Mouse (Mus musculus) kidney, adult 2 months (tissue): ENCODE measurements around the gene Frem1.

ENCODE experiments used
- CTCF ChIP-seq: fragments of 200-500 bp; conservative IDR thresholded peaks from 2 replicates; pipeline ENCODE4 v1.5.1; 2011; ENCODE audit warnings: low read depth, mild to moderate bottlenecking, control low read depth, low read length, moderate library complexity, mixed read lengths; ENCODE audit not compliant: insufficient read depth, insufficient read length
- POLR2A ChIP-seq: fragments of 200-500 bp; IDR thresholded peaks from one replicate; pipeline ENCODE4 v1.6.1; 2011; ENCODE audit warnings: low read depth, low read length, control low read depth

DNA sequence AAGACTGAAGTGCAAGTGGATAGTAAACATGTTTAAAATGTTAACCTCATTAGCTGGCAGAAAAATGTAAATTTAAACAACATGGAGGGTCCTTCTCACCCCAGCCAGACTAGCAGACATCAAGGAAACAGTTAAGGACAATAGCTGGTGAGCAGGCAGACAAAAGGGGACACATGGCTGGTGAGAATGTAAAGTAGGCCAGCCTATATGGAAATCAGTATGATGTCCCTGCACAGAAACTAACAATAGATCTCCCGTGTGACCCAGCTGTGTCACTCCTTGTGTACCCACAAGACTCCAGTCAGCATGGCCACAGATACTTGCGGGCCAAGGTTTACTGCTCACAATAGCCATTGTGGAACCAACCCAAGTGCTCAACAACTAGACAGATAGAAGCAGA is 6.5 kb upstream of the Frem1 start:
- TF ChIP-seq CTCF (no peak), POLR2A (no peak)
